Mouse (Mus musculus) neutrophil, adult 83 days (primary cell): ENCODE measurements around the gene Limd2. TPM values are rescaled to one million over a fixed set of nuclear protein-coding genes. Genes with fewer than 3 reads are reported as not detected.

Experiments
- total RNA-seq, 2 experiments: library from RNA; stranded (reverse); gene quantifications; one replicate each; pipeline ENCODE4 v1.2.4; 2023

The Limd2 gene
- total RNA-seq: 100 to 1,000 TPM; 377 to 397 TPM

GRCm38 (mm10) chr11:106160841-106161721, at the start of gene Limd2, which contains the start of gene Gm10840:
Gene Limd2, minus strand, starts transcription at chr11:106160860.
Gene Gm10840, plus strand, starts transcription at chr11:106160850.

GRCm38 (mm10) chr11:106202123-106202465, 41.4 kb upstream of the Limd2 start, which contains the start of gene Strada:
Gene Strada, minus strand, starts transcription at chr11:106202168.

Other genes with a start within 250 kb of the Limd2 start
- not detected for gene Cyb561, start 207.5 kb downstream of the Limd2 start, total RNA-seq
- gene Ace, start 192.9 kb downstream of the Limd2 start, total RNA-seq: 1 to 10 TPM; 5.0 to 6.7 TPM
- gene Ace3, start 166.2 kb downstream of the Limd2 start, total RNA-seq: not detected
- gene Kcnh6, start 152.7 kb downstream of the Limd2 start, total RNA-seq: under 1 TPM in 1 of 2 experiments, not detected in 1; 0.35 TPM
- 10 to 100 TPM; 54.0 to 54.2 TPM for gene Dcaf7, start 124.0 kb downstream of the Limd2 start, total RNA-seq
- gene Taco1, start 94.8 kb downstream of the Limd2 start, total RNA-seq: 1 to 10 TPM; 6.3 to 7.6 TPM
- gene Map3k3, start 76.2 kb downstream of the Limd2 start, total RNA-seq: 100 to 1,000 TPM; 157 to 191 TPM
- 1 to 10 TPM; 1.5 to 3.6 TPM for gene Gm10840, start within 50 bp of the Limd2 start, total RNA-seq
- 10 to 100 TPM; 21.4 to 23.2 TPM for gene Strada, start 41.3 kb upstream of the Limd2 start, total RNA-seq
- gene Ccdc47, start 55.5 kb upstream of the Limd2 start, total RNA-seq: 10 to 100 TPM; 35.7 to 40.9 TPM
- gene Ddx42, start 56.1 kb upstream of the Limd2 start, total RNA-seq: 10 to 100 TPM; 37.1 to 38.6 TPM
- 10 to 100 TPM; 16.3 to 20.8 TPM for gene Ftsj3, start 95.2 kb upstream of the Limd2 start, total RNA-seq
- gene Psmc5, start 95.3 kb upstream of the Limd2 start, total RNA-seq: 10 to 100 TPM; 34.9 to 37.9 TPM
- 10 to 100 TPM; 79.7 to 89.9 TPM for gene Smarcd2, start 112.1 kb upstream of the Limd2 start, total RNA-seq
- under 1 TPM in 1 of 2 experiments, not detected in 1; 0.29 TPM for gene Tcam1, start 115.8 kb upstream of the Limd2 start, total RNA-seq
- not detected for gene Gh, start 141.0 kb upstream of the Limd2 start, total RNA-seq
- 10 to 100 TPM; 10.4 to 13.1 TPM for gene Cd79b, start 153.9 kb upstream of the Limd2 start, total RNA-seq
- gene Scn4a, start 192.4 kb upstream of the Limd2 start, total RNA-seq: under 1 TPM in 1 of 2 experiments, not detected in 1; 0.09 TPM
- gene Prr29, start 204.6 kb upstream of the Limd2 start, total RNA-seq: not detected
- gene Icam2, start 227.2 kb upstream of the Limd2 start, total RNA-seq: 10 to 100 TPM; 12.3 to 20.5 TPM